Mouse (Mus musculus) gastrocnemius, adult 18-20 months (tissue): ENCODE data around the gene Tnik. TPM values are rescaled to one million over a fixed set of nuclear protein-coding genes. Genes with fewer than 3 reads are reported as not detected.

ENCODE experiments used
- DNase-seq: peaks from one replicate; pipeline ENCODE4 v3.0.0; 2021; ENCODE audit warnings: low spot score
- total RNA-seq, 2 experiments: library from RNA; stranded (reverse); gene quantifications; 2 replicates each; pipeline ENCODE4 v1.2.3; 2021

The Tnik gene
- total RNA-seq, 2 experiments from 2014 or later = 31.1 to 31.7 TPM

DNA sequence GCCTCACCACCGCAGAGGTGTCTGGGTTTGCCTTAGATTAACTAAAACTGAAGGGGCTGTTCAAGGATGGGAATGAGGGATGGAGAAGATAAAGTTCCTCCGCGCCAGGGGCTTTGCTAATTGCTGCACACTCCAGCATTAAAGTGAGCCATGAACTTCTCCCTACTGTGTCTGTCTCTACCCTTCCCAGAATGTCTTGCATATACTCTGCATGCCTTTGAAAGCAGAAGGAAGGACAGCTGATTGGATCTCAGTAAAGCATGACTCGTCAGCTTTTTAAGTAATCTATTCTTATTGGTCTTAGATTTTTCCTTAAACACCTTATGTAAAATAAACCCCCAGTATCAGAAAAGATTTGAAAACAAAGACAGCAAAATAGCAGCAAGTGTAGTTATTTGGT is 203.7 kb downstream of the Tnik start:
- no peak for DNase-seq

DNA sequence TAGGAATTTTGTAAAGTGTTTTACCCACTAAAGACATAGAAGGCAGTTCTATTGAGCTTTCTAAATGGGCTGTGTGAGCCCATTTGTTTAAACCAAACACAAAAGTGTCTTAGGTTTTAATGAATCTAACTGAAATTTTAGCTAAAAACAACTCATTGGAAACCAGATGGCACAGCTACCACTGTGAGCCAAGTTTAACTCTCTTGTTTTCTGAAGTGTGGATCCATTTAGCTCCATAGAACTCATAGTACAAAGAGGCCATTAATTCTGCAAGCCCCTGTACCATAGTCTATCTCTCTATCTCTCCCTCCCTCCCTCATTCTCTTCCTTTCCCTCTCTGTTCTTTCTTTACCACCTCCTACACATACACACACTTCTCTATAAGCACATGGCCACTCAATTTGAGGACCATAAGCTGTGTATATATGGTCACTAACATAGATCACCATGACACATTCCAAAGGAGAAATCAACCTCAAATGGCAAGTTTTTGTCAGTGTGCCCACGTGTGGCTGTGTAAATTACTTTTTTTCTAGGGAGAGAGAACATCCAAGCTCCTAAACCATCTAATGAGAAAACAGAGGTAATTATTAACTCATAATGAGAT is 204.2 kb downstream of the Tnik start:
- no peak for DNase-seq

DNA sequence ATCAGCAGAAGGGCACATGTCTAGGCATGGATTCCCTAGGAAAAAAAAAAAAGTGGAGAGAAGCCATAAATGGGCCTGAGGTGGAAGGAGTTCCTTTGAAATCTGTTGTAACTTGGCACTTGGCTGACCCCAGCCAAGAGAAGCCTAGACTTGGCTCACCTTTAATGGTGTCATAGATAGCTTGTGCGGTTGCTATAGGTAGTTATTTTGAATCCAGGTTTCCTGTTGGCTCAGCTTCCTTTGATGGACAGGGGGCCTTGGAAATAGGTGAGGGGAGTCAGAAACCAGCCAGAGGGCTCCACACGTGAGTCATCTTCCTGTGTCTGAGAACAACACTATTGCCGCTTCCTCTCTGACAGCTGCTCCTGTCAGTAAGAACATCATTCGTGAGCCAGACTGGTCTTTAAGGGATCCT is 204.9 kb downstream of the Tnik start:
- DNase-seq = peak; percentile 9

DNA sequence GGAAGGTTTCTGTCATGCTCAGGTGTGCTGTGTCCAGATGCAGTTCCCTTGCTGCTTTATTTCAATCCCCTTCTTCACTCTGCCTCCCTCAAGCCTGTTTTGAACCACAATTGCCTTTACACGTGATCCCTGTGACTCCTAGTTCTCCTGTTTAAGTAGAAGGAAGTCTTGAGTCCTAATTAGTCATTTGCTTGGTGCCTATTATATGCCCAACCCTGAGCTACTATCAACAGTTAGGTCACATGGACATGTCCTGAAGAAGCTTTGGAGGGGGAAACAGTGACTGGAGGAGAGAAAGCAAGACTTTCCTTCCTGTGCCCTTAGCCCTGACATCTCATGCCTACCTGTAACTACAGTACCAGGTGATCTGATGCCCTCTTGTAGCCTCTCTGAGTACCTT is 210.4 kb downstream of the Tnik start:
- no peak for DNase-seq

DNA sequence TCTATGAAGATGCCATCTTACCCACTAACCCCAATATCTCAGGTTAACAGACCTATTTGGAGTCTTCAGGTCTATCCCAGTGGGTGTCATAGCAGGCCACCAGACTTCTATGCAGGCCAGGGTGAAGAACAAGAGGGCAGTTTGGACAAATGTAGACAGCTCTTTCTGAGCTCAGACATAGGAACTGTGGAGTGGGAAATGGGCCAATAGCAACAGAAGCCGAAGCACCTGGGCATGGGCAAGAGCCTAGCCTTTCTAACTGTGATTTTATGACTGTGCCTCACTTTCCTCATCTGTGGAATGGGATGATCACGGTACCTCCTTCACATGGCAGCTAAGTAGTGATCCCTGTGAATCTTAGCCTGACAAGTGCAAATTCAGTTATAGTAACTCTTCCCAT is 214.4 kb downstream of the Tnik start:
- DNase-seq = no peak

DNA sequence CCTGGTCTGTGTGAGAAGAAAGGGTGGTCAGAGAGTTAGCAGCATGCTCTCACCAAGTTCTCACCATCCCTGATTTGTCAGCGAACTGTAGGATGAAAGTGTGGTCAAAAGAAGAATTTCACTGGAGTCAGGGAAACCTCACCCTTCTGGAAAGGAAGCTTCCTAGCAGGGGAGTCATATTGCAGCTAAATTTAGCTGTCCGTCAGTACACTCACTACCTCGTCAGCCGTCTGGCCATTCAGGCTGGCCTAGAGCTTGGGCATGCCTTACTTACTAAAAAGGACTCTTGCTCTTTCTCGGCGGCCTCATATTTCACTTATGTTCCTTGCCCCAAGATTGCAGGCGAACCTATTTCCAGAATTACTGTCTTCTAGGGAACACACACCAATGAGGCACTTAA is 222.7 kb downstream of the Tnik start:
- peak; percentile 76 for DNase-seq

DNA sequence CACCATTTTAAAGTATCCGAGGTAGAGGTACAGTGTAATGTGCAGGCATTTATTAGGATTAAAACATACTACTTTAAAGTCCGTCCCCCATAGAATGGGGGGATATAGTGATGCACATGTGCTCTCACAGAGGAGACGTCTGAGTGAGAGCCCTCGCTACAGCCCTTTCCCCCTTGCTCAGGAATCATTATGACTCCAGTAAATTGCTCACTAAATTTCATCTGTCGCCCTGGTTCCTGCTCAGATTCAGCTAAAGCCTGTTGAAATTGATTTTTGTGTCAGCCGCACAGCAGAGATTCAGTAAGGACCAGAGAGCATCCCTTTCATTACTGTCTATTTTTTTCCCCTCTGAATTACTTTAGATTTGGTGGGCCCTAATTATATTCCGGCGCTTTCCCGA is 224.4 kb downstream of the Tnik start:
- no peak for DNase-seq

DNA sequence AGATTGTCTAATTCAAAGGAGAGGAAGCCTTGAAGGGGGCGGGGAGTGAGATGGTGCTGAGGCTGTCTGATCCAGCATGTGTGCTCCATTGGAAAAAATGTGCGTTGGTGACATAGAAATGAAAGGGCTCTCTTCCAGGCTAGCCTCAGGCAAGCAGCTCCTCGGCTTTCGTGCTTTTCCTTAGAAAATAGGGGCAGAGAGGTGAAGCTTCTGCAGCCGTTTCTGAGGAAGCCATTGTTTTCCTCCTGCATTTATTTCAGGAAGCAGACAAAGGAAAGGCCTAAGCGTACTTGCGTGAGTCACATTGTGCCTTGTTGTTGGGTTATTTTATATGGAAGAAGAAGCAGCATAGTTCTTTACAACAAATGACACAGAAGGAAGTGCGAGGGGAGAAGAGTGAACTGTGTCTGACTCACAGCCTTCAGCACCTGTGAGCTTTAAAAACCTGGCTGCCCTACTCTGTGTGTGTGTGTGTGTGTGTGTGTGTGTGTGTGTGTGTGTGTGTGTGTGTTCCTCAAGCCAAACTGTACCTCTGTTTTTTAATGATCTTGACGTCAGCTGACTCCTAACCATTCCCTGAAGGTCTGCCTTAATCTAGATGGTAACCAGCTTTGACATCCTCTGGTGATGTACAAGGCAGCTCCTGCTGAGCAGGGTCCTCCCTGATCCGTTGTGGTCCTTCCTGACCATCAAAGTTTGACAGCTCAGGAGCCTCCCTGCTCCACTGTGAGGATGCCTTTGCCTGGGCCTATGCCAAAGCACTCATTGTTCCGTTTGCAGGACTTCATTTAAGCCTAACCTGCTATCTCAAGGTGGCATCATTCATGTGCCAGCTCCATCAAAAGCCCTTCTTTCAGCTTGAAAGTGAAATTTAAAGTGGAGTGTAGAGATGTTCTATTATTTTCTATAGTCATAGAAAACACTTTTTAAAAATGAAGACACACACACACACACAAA is 228.3 kb downstream of the Tnik start:
- DNase-seq = no peak

DNA sequence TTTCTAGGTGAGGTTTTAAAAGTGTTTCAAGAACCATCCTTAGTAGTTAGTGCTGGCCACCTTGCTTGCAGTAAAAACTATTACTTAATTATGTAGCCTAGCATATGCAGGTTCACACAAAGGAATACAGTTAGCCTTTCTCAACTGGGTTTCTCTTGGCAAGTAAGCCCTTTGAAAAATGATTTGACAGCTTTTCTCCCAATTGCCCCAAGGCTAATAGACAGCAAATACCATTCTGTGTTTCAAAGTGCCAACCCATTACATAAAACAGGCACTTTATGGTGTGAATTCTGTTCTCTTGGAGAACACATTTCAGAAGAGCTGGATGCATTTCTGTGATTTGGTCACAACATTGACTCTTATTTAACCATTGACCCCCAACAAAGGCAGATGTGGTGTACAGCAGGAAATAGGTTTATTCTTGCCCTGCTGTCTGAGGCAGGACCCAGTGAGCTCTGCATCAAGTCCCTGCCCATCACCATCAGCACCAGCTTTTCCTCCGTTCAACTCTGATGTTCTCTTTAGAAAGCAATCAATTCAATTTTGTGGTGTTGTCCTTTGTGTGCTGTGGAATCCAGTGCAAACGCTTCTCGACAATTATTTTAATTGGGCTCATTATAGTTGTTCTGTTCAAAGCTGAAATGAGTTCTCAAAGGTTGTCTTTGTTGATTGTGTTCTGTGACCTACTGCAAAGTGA is 233.9 kb downstream of the Tnik start:
- DNase-seq = no peak

DNA sequence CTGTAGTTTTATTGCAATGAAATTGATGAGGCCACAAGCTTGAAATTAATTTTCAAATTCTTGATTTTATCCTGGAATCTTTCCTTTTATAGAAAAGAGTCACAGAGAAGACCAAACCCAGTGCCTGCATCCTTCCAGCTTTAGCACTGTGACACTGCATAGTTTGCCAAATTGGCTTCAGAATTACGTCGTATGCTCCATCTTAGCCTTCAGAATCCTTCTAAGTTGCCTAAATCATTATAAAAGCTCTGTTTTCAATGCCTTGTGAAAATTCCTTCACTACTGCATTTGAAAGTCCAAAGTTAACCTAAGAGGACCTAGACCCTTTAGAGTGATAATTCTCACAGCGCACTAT is 234.5 kb downstream of the Tnik start:
- no peak for DNase-seq

DNA sequence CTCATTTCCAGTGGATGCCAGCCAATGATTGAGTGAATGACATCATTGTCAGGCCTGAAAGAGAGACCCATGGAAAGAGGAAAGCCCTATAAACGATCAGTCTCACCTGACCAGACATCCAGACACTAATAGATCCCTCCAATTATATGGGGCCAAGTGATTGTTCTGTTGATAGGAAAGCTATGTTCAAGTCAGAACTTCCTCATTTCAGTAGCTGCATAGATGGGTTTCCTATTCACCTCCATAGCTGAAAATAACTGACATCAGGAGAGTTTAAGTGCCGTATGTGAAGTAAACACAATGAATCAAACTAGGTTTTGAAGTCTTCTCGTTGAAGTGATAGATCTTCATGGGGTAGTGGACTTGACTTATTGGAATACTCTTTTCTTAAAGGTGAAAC is 239.7 kb downstream of the Tnik start:
- no peak for DNase-seq

DNA sequence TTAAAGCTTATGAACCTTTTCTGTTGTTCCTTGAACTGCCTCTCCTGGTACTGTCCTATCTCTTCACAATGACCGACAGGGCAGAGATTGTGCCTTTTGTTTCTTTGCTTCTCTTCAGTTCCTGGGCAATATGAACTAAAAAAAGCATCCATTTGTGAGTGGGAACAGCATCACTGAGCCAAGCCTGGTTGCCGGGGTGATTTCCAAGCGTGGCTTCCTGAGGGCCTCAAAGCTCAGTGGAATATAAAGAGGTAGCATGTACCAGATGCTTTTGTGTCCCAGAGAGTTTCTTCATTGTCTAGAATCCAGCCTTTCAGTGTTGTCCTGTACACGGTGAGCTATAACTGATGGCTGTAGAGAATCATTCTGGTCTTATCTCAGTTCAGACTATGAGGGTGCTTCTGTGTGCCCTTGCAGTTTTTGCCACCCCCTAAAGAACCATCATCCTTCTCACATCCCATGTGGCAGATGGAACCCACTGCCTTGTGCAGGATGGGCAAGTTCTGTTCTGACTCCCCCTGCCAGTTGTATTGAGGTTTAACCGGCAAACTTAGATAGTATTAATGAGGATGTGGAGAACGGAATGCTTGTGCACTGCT is 246.4 kb downstream of the Tnik start:
- no peak for DNase-seq

DNA sequence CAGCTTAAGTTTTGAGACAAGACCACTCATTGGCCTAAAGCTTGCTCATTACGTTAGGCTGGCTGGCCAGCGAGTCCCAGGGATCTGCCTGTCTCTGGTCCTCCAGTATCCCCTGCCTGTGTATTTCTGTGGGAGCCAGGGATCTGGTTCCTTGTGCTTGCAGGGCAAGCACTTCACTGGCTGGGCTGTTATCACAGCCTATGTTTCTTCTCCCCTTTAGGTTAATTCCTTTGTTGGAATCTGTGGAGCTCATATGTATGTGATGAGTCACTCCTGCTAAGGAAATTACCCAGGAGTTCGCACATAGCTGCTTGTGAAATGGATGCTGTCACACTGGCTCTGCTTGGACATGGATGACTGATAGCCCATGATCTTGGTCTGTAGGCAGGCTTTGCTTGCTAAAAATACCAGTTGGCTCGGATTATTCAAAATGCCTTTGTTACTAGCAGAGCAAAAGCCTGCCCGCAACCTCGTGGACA is 260.0 kb downstream of the Tnik start:
- DNase-seq = peak; percentile 18

DNA sequence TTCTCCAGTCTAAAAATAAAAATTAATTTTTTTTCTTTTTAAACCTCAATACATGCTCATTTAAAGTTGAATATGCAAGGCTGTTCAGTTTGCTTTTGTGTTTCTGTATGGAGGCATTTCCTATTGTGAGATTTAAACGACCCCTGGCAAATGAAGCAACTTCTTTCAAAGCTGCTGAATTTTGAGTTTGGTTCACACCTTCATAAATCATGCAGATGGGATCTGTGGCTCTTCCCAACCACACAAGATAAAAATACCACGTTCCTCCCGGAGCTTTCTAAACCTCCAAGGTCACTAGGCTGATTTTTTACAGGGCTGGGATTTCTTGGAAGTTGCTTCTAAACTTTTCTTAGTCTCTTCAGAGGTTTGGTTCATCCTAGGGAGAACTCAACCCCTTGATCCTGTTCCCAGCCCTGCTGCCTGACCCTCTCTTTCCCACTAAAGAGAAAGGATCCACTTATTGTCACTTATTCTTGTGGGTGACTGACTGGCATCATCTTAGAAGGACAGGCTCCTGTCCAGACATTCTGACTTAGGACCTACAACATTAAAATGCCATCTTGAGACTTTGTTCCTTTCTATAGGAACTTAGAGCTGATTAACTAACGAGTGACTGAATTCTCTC is 260.6 kb downstream of the Tnik start:
- no peak for DNase-seq

DNA sequence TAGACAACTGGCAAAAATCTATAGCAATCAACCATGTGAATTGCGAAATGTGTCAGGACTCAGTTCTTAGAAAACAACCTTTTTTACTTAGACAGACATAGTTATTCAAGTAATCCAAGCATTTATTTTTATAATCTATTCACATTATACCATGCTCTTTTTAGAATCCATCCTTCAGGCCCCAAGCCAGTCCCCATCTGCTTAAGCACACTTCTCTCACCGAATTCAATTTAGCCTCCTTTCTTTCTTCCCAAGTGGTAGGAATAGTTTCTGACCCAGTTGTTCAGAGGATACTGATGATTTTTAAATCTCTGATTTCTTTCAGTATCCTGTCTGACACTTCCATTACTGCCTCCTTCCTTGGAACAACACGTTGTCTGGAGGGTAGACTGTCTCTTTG is 261.5 kb downstream of the Tnik start:
- no peak for DNase-seq

DNA sequence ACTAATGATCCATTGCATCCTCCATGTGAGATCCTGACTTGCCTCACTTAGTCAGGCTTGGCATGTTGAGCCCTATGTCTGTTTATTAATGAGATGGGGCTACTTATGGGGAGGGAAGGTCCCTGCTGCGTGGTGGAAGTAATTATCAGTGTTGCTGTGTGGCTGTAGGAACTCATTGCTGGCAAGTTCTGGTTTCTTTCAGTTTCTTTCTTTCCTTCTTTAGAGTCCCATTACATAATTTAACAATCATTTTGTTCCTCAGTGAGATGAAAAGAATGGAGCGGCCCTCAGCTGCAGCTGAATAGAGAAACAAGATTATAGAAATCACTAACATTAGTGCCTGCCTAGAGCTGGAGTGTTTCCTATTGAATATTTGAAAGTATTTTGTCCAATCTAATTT is 263.7 kb downstream of the Tnik start:
- DNase-seq = no peak

DNA sequence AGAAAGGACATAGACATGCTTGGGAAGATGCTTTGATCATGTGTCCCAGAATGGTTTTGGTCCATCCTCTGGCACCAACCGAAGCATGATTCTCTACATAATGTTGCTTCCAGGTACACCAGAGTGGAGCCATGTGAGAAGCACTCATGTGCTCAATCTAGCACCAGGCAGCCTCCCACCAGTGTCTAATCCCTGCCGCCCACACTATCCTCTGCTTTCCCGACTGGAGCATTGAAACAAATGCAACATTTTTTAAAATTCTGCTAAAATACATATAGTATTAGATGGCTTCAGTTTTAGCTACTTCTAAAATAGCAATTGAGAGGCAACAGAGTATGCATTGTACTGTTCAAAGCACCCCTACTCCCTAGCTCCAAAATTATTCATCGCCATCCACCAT is 264.2 kb downstream of the Tnik start:
- no peak for DNase-seq

DNA sequence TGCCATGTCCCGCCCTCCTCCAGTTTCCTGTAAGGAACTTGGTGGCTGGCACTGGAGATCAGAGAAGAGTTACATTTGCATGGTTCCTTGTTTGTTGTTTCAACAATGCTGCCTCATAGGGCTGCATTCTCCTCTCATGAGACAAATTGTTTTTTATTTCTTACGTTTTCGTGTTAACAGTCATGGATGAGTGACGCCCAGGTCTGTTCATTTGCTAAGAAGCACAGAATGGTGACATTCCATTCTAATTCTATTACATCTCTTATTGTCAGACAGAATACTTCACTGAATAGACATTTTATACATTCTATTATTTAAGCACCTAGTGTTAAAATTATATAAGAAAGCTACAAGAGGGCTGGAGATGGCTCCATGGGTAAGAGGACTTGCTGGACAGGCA is 266.5 kb downstream of the Tnik start:
- no peak for DNase-seq

DNA sequence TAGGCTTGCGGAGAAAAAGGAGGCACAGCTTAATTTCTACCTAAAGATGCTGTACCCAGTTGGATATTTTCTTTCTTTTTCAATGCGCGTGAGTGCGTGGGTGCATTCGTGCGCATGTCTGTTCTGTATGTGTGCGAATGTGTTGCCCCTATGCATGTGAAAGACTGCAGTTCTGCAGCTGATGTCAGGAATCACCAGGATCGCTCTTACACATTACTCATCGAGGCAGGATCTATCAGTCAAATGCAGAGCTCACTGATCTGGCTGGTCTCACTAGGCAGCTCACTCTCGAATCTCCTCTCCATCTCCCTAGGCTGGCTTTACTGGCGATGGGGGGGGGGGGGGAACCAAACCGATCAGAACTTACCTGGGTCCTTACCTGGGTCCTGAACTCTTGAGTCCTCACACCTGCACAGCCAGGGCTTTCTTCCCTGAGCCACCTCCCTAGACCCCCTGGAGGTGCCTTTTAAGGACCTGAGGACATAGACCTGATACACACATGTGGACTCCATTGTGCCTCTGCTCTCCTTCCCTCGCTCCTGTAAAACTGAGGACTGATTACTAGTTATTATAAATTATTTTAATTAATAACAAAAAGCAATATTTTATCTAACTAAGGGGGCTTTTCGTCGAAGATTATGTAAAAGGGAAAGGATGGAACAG is 268.4 kb downstream of the Tnik start:
- DNase-seq = no peak

DNA sequence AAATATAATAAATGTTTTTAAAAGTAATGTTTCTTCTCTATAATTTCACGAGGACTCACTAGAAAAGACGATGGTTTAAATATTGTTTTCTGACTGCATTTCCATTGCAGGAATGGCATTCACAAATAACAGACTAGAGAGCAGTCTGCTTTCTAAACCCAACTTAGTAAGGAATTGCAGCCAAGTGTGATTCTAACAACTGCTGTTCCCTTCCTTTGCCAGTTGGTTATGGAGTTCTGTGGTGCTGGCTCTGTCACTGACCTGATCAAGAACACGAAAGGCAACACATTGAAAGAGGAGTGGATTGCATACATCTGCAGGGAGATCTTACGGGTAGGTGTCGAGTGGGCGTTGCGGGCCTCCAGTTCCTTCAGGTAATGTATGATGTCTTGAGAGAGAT is 269.7 kb downstream of the Tnik start:
- DNase-seq = no peak

DNA sequence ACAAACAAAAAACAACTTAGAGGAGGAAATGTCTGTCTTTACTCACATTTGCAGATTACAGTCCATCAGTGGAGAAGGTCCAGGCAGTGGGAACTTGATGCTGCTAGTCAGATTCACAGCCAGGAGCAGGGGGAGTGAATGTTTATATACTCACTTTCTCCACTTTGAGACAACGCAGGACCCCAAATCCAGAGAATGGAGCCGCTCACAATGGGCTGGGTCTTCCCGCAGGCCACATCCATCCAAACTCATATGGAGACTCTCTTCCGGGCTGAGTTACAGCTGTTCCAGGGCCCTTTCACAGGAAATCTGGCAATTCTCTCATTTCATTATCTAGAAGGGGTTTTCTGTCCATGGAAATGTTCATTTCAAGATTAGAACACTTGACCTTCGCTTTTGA is 277.1 kb downstream of the Tnik start:
- no peak for DNase-seq
